Mouse (Mus musculus): Measurements from ENCODE around the gene Hnrnph1. TPM values are rescaled to one million over a fixed set of nuclear protein-coding genes. Genes with fewer than 3 reads are reported as not detected.
A peak's percentile ranks its signal among the peaks of the same experiment; 100 is the strongest.

Gene Hnrnph1
- 482 and 577 TPM in 2 replicates for polyA plus RNA-seq (2015; fragmentation: Nextera tagmentation; extraction: Ambion mirVana)

DNA sequence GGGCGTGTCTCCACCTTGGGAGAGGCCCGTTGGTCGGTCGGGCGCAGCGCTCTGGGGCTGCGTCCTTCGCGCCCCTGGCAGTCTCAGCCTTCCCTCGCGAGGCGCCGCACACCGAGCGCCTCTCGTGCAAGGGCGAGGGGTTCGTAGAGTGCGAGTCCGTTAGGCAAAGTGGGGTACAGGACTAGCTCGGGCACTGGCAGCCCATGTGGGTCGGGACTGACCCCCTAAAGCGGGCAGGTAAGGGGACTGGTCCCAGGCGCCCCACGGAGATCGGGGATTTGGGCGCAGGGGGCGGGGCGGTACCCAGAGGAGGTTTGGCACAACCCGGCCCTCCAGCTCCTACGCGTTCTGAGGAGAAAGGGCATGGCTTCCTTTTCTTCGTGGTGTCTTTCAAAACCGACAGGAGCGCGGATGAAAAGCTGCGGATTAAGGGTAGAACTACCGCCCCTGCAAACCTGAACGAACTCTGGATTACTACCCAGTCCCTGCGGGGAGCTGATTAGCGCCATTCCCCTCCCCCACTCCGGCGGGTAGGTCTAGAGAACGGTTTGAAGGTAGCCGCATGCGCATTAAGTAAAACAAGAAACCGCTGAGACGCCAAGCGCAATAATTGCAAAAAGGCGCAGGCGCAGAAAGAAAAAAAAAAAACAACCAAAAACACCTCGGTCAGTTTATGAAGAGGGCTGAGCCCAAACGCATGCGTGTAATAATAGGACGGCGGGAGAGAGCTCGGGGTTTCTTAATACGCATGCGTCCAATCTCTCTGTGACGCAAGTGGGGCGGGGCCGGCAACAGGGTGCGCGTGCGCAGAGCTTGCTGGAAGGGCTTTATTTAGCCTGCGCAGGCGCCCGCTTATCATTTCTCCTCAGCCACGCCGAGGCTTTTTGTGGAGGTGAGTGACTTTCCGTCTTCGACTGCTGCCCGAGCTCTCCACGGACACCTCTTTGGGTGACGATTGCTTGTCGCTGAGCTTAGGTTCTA, at the start of gene Hnrnph1:
Gene Hnrnph1, plus strand, starts transcription at position 80 of the 981 bp plus-strand sequence.
- Histone ChIP-seq H3K4me2 (peak within 1 kb of the TSS; percentile 97), H3K9me3 (no peaks in the 10 kb centered on the region), H3K9ac (peak within 1 kb of the TSS; percentile 99), H3K4me3 (peak within 1 kb of the TSS; percentile 97), H3K36me3 (peaks cover 14% of the 10 kb centered on the region), H3K4me1 (replicated peaks) (peaks cover 34% of the 10 kb centered on the region), H3K27me3 (no peaks in the 10 kb centered on the region), H3K27ac (replicated peaks) (peak within 1 kb of the TSS; percentile 99)
- WGBS: under 1% methylated on average over 74 of the region's 76 CpGs
- ATAC-seq (ENCODE audit: low read depth): peak; percentile 95

GRCm38 (mm10) chr11:50328075-50328625, 48.6 kb upstream of the Hnrnph1 start:
- H3K9me3 ChIP-seq: no peaks in the 10 kb centered on the region
- no peak overlapping the region for H3K4me2 ChIP-seq
- 90% methylated on average over 3 of the region's 3 CpGs for WGBS
- no peak overlapping the region for H3K27ac ChIP-seq (replicated peaks)
- no peak for ATAC-seq (ENCODE audit: low read depth)
- peaks cover 25% of the 10 kb centered on the region for H3K4me1 ChIP-seq (replicated peaks)
- no peaks in the 10 kb centered on the region for H3K36me3 ChIP-seq
- no peaks in the 10 kb centered on the region for H3K27me3 ChIP-seq
- H3K9ac ChIP-seq: no peak overlapping the region
- no peak overlapping the region for H3K4me3 ChIP-seq

- Histone ChIP-seq H3K4me1 (replicated peaks) (peaks cover 13% of the 10 kb centered on the region), H3K27me3 (no peaks in the 10 kb centered on the region), H3K9me3 (no peaks in the 10 kb centered on the region), H3K9ac (no peak overlapping the region), H3K4me3 (no peak overlapping the region), H3K27ac (replicated peaks) (no peak overlapping the region), H3K4me2 (no peak overlapping the region), H3K36me3 (no peaks in the 10 kb centered on the region)
- no peak for ATAC-seq (ENCODE audit: low read depth)
- 96% methylated on average over 1 of the region's 1 CpGs for WGBS
Measured at GRCm38 (mm10) chr11:50329378-50329777, 47.4 kb upstream of the Hnrnph1 start.

- no peak overlapping the region for H3K9ac ChIP-seq
- no peaks in the 10 kb centered on the region for H3K27me3 ChIP-seq
- H3K36me3 ChIP-seq: no peaks in the 10 kb centered on the region
- no peaks in the 10 kb centered on the region for H3K4me1 ChIP-seq (replicated peaks)
- ATAC-seq (ENCODE audit: low read depth): no peak
- no peak overlapping the region for H3K4me3 ChIP-seq
- no peaks in the 10 kb centered on the region for H3K9me3 ChIP-seq
- H3K27ac ChIP-seq (replicated peaks): no peak overlapping the region
- no peak overlapping the region for H3K4me2 ChIP-seq
- 93% methylated on average over 3 of the region's 3 CpGs for WGBS
Measured at GRCm38 (mm10) chr11:50333181-50333580, 43.6 kb upstream of the Hnrnph1 start.

GRCm38 (mm10) chr11:50336126-50336525, 40.7 kb upstream of the Hnrnph1 start:
- H3K4me1 ChIP-seq (replicated peaks): no peaks in the 10 kb centered on the region
- H3K4me2 ChIP-seq: no peak overlapping the region
- no peak overlapping the region for H3K9ac ChIP-seq
- H3K27ac ChIP-seq (replicated peaks): no peak overlapping the region
- no peaks in the 10 kb centered on the region for H3K27me3 ChIP-seq
- no peak overlapping the region for H3K4me3 ChIP-seq
- 65% methylated on average over 1 of the region's 1 CpGs for WGBS
- no peaks in the 10 kb centered on the region for H3K9me3 ChIP-seq
- no peak for ATAC-seq (ENCODE audit: low read depth)
- H3K36me3 ChIP-seq: no peaks in the 10 kb centered on the region

- H3K9ac ChIP-seq: no peak overlapping the region
- H3K4me1 ChIP-seq (replicated peaks): no peaks in the 10 kb centered on the region
- no peak for ATAC-seq (ENCODE audit: low read depth)
- no peak overlapping the region for H3K4me2 ChIP-seq
- H3K4me3 ChIP-seq: no peak overlapping the region
- no peaks in the 10 kb centered on the region for H3K36me3 ChIP-seq
- no peak overlapping the region for H3K27ac ChIP-seq (replicated peaks)
- H3K9me3 ChIP-seq: no peaks in the 10 kb centered on the region
- no peaks in the 10 kb centered on the region for H3K27me3 ChIP-seq
- 85% methylated on average over 4 of the region's 4 CpGs for WGBS
Measured at GRCm38 (mm10) chr11:50336891-50337290, 39.9 kb upstream of the Hnrnph1 start.

GRCm38 (mm10) chr11:50345486-50345885, 31.3 kb upstream of the Hnrnph1 start:
- no peak for ATAC-seq (ENCODE audit: low read depth)
- no peaks in the 10 kb centered on the region for H3K4me1 ChIP-seq (replicated peaks)
- no peak overlapping the region for H3K4me2 ChIP-seq
- no peaks in the 10 kb centered on the region for H3K36me3 ChIP-seq
- no peak overlapping the region for H3K4me3 ChIP-seq
- no peaks in the 10 kb centered on the region for H3K27me3 ChIP-seq
- H3K9ac ChIP-seq: no peak overlapping the region
- WGBS: 83% methylated on average over 4 of the region's 4 CpGs
- H3K27ac ChIP-seq (replicated peaks): no peak overlapping the region
- H3K9me3 ChIP-seq: no peaks in the 10 kb centered on the region

GRCm38 (mm10) chr11:50346256-50347032, 30.3 kb upstream of the Hnrnph1 start:
- Histone ChIP-seq H3K9ac (no peak overlapping the region), H3K4me1 (replicated peaks) (no peaks in the 10 kb centered on the region), H3K27ac (replicated peaks) (no peak overlapping the region), H3K4me2 (no peak overlapping the region), H3K27me3 (no peaks in the 10 kb centered on the region), H3K4me3 (no peak overlapping the region), H3K9me3 (no peaks in the 10 kb centered on the region), H3K36me3 (no peaks in the 10 kb centered on the region)
- 88% methylated on average over 9 of the region's 9 CpGs for WGBS
- ATAC-seq (ENCODE audit: low read depth): no peak

GRCm38 (mm10) chr11:50352177-50352576, 24.6 kb upstream of the Hnrnph1 start:
- no peaks in the 10 kb centered on the region for H3K36me3 ChIP-seq
- no peak overlapping the region for H3K4me2 ChIP-seq
- H3K9me3 ChIP-seq: no peaks in the 10 kb centered on the region
- H3K4me1 ChIP-seq (replicated peaks): no peaks in the 10 kb centered on the region
- 74% methylated on average over 2 of the region's 2 CpGs for WGBS
- H3K4me3 ChIP-seq: no peak overlapping the region
- no peak overlapping the region for H3K9ac ChIP-seq
- no peaks in the 10 kb centered on the region for H3K27me3 ChIP-seq
- ATAC-seq (ENCODE audit: low read depth): no peak
- no peak overlapping the region for H3K27ac ChIP-seq (replicated peaks)

DNA sequence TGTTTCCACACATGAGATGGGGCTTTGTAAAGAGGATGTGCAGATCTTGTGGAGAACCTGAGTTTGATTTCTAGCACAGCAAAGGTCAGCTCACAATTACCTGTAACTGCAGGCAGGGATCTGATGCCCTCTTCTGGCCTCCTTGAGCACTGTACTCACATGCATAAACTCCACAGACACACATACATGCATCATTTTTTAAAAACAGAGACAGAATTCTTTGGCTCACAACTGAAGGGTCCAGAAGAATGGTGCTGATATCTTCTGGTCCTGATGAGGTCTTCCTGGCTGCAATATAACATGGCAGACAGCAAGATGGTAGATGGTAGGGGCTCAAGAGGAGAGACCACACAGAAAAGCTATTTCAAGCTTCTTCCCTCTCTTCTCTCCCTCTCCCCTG, 22.6 kb upstream of the Hnrnph1 start, which contains the start of gene Cby3:
Gene Cby3, plus strand, starts transcription at position 301 of the 400 bp plus-strand sequence.
- peaks cover 16% of the 10 kb centered on the region for H3K27me3 ChIP-seq
- H3K27ac ChIP-seq (replicated peaks): no peak within 1 kb of the TSS
- ATAC-seq (ENCODE audit: low read depth): no peak
- H3K4me1 ChIP-seq (replicated peaks): peaks cover 5% of the 10 kb centered on the region
- no peak within 1 kb of the TSS for H3K4me2 ChIP-seq
- H3K9me3 ChIP-seq: no peaks in the 10 kb centered on the region
- H3K4me3 ChIP-seq: no peak within 1 kb of the TSS
- H3K36me3 ChIP-seq: no peaks in the 10 kb centered on the region
- H3K9ac ChIP-seq: no peak within 1 kb of the TSS

DNA sequence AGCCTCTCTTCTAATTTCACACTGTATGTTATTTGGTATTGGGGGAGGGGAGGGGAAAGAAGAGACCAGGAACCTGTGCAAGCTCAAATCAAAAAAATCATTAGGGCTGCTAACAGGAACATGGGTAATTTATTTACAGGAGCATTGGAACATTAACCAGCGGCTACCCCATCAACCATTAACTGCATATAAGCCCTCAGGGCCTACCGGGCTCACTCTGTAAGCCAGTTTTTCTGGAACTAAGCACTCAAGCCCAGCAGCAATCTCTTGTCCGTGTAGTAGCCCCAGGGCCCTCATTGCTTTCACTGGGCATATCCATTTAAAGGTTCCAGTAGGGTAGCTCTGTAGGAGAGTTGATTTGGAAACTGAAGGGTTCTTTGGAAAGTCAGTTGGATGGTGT, 21.9 kb upstream of the Hnrnph1 start:
- Histone ChIP-seq H3K4me3 (no peak overlapping the region), H3K4me2 (no peak overlapping the region), H3K9ac (no peak overlapping the region), H3K36me3 (no peaks in the 10 kb centered on the region), H3K4me1 (replicated peaks) (peaks cover 5% of the 10 kb centered on the region), H3K27ac (replicated peaks) (no peak overlapping the region), H3K9me3 (no peaks in the 10 kb centered on the region), H3K27me3 (peaks cover 16% of the 10 kb centered on the region)
- 67% methylated on average over 3 of the region's 3 CpGs for WGBS
- ATAC-seq (ENCODE audit: low read depth): no peak

DNA sequence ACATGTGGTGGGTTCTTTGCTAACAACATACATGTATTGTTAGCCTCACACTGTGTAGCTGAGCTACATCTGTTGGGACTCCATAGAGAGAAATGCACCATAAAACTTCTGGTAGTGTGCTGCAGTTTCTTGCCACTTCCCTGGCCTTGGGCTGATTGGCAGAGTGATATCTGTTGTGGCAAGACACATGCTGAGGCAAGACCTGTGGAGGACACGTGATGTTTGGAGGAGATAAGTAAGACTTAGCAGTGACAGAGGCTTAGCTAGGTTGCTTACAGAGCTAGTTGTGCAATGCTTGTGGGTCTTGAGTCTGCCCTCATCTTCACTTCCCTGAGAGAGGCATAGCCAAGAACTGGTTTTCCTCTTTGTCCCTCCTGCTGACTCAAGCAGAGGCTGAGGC, 21.4 kb upstream of the Hnrnph1 start:
- ATAC-seq (ENCODE audit: low read depth): no peak
- Histone ChIP-seq H3K9ac (no peak overlapping the region), H3K27me3 (peaks cover 17% of the 10 kb centered on the region), H3K4me3 (no peak overlapping the region), H3K9me3 (no peaks in the 10 kb centered on the region), H3K4me2 (no peak overlapping the region), H3K4me1 (replicated peaks) (peaks cover 5% of the 10 kb centered on the region), H3K36me3 (no peaks in the 10 kb centered on the region), H3K27ac (replicated peaks) (no peak overlapping the region)
- WGBS: 87% methylated on average over 1 of the region's 1 CpGs

Measured in neural tube, embryonic 13.5 days (tissue).